Mouse (Mus musculus): ENCODE measurements around the gene Ski. TPM values are rescaled to one million over a fixed set of nuclear protein-coding genes. Genes with fewer than 3 reads are reported as not detected.

Ski gene
- polyA plus RNA-seq, 1 experiment from 2014 or later: 13.3 TPM

- WGBS: 68% methylated on average over 2 of the region's 2 CpGs
- Histone ChIP-seq H3K4me2 (replicated peaks; ENCODE audit: low read depth) (no peak overlapping the region), H3K9ac (ENCODE audit: low read depth, low read length) (no peak overlapping the region), H3K36me3 (ENCODE audit: control insufficient read depth, insufficient read depth) (no peaks in the 10 kb centered on the region), H3K27ac (ENCODE audit: low read depth, low read length) (peak overlapping the region; percentile 78; the same call in 1 of the 2 replicates), H3K4me3 (ENCODE audit: low read depth, low read length) (no peak overlapping the region), H3K9me3 (ENCODE audit: control insufficient read depth) (no peaks in the 10 kb centered on the region), H3K27me3 (replicated peaks; ENCODE audit: control insufficient read depth, insufficient read depth, low read length) (no peaks in the 10 kb centered on the region), H3K4me1 (replicated peaks; ENCODE audit: control insufficient read depth, insufficient read depth, low read length) (no peaks in the 10 kb centered on the region)
- ATAC-seq: no peak
- TF ChIP-seq CTCF (IDR thresholded peaks at IDR 0.05; ENCODE audit: low read depth): no peak
Measured at GRCm38 (mm10) chr4:155143411-155143810, 79.0 kb downstream of the Ski start.

GRCm38 (mm10) chr4:155142836-155143235 lies 79.6 kb downstream of the Ski start:
- H3K9me3 ChIP-seq (ENCODE audit: control insufficient read depth): no peaks in the 10 kb centered on the region
- H3K4me2 ChIP-seq (replicated peaks; ENCODE audit: low read depth): no peak overlapping the region
- H3K36me3 ChIP-seq (ENCODE audit: control insufficient read depth, insufficient read depth): no peaks in the 10 kb centered on the region
- no peak for TF ChIP-seq CTCF (IDR thresholded peaks at IDR 0.05; ENCODE audit: low read depth)
- 93% methylated on average over 5 of the region's 5 CpGs for WGBS
- no peaks in the 10 kb centered on the region for H3K4me1 ChIP-seq (replicated peaks; ENCODE audit: control insufficient read depth, insufficient read depth, low read length)
- no peak for ATAC-seq
- H3K4me3 ChIP-seq (ENCODE audit: low read depth, low read length): no peak overlapping the region
- no peak overlapping the region for H3K9ac ChIP-seq (ENCODE audit: low read depth, low read length)
- H3K27ac ChIP-seq (ENCODE audit: low read depth, low read length): no peak overlapping the region
- H3K27me3 ChIP-seq (replicated peaks; ENCODE audit: control insufficient read depth, insufficient read depth, low read length): no peaks in the 10 kb centered on the region

- Histone ChIP-seq H3K4me2 (replicated peaks; ENCODE audit: low read depth) (no peak overlapping the region), H3K4me1 (replicated peaks; ENCODE audit: control insufficient read depth, insufficient read depth, low read length) (no peaks in the 10 kb centered on the region), H3K9me3 (ENCODE audit: control insufficient read depth) (no peaks in the 10 kb centered on the region), H3K9ac (ENCODE audit: low read depth, low read length) (no peak overlapping the region), H3K27me3 (replicated peaks; ENCODE audit: control insufficient read depth, insufficient read depth, low read length) (no peaks in the 10 kb centered on the region), H3K4me3 (ENCODE audit: low read depth, low read length) (no peak overlapping the region), H3K36me3 (ENCODE audit: control insufficient read depth, insufficient read depth) (no peaks in the 10 kb centered on the region), H3K27ac (ENCODE audit: low read depth, low read length) (no peak overlapping the region)
- ATAC-seq: no peak
- no peak for TF ChIP-seq CTCF (IDR thresholded peaks at IDR 0.05; ENCODE audit: low read depth)
- WGBS: 51% methylated on average over 12 of the region's 12 CpGs
Measured at GRCm38 (mm10) chr4:155140795-155141265, 81.6 kb downstream of the Ski start.

- ATAC-seq: no peak
- Histone ChIP-seq H3K27ac (ENCODE audit: low read depth, low read length) (no peak overlapping the region), H3K4me3 (ENCODE audit: low read depth, low read length) (no peak overlapping the region), H3K4me1 (replicated peaks; ENCODE audit: control insufficient read depth, insufficient read depth, low read length) (no peaks in the 10 kb centered on the region), H3K36me3 (ENCODE audit: control insufficient read depth, insufficient read depth) (no peaks in the 10 kb centered on the region), H3K27me3 (replicated peaks; ENCODE audit: control insufficient read depth, insufficient read depth, low read length) (no peaks in the 10 kb centered on the region), H3K9me3 (ENCODE audit: control insufficient read depth) (no peaks in the 10 kb centered on the region), H3K4me2 (replicated peaks; ENCODE audit: low read depth) (no peak overlapping the region), H3K9ac (ENCODE audit: low read depth, low read length) (no peak overlapping the region)
- no peak for TF ChIP-seq CTCF (IDR thresholded peaks at IDR 0.05; ENCODE audit: low read depth)
- WGBS: 72% methylated on average over 2 of the region's 2 CpGs
Measured at GRCm38 (mm10) chr4:155140150-155140549, 82.2 kb downstream of the Ski start.

DNA sequence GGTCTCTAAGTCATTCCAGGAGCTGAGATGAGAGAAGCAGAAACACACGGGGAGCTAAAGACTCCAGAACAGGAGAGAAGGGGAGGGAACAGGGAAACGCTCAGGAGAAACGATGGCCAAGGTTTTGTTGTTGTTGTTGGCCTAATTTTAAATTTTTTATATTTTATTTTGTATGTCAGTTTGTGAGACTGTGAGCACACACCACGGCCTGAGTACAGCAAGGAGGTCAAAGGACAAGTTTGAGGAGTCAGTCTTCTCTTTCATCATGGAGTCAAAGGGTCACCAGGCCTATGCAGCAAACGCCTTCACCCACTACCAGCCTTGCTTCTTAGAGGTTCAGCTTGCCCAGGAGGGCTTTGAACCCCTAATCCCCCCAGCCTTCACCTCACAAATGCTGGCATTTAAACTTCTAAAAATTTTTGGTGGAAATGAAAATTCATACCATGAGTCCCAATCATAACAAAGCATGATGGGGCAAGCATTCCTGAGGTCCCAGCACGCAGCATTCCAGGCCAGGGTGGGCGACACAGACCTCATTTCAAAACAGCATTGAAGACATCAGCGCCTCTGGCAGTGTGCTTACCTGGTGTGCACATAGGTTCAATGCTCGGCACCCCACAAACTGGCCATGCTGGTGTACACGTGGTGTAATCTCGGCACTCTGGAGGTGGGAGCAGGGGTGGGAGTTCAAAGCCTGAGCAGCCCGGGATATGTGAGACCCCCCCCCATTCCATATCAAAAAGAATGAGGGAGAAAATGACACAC lies 82.9 kb downstream of the Ski start:
- Histone ChIP-seq H3K4me1 (replicated peaks; ENCODE audit: control insufficient read depth, insufficient read depth, low read length) (no peaks in the 10 kb centered on the region), H3K4me3 (ENCODE audit: low read depth, low read length) (no peak overlapping the region), H3K4me2 (replicated peaks; ENCODE audit: low read depth) (no peak overlapping the region), H3K9ac (ENCODE audit: low read depth, low read length) (no peak overlapping the region), H3K27me3 (replicated peaks; ENCODE audit: control insufficient read depth, insufficient read depth, low read length) (no peaks in the 10 kb centered on the region), H3K27ac (ENCODE audit: low read depth, low read length) (no peak overlapping the region), H3K36me3 (ENCODE audit: control insufficient read depth, insufficient read depth) (no peaks in the 10 kb centered on the region), H3K9me3 (ENCODE audit: control insufficient read depth) (no peaks in the 10 kb centered on the region)
- 79% methylated on average over 12 of the region's 12 CpGs for whole genome bisulfite sequencing
- no peak for ATAC-seq
- no peak for TF ChIP-seq CTCF (IDR thresholded peaks at IDR 0.05; ENCODE audit: low read depth)

DNA sequence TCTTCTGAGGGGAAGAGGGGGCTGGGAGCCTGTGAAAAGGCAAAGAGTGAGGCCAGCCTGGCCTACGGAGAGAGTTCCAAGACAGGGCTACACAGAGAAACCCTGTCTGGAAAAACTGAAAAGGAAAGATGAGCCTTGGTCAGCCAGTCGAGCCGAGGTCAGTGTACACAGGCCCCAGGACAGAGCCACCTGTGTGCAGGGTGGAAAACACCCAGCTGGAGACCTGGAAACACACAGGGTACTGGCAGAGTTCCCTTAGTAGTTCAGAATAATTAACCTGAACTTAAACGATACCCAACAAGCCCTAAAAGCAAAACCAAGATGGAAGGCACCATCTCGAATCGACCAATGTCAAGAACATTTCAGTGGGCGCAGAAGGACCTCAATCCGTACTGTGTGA lies 83.9 kb downstream of the Ski start:
- TF ChIP-seq CTCF (IDR thresholded peaks at IDR 0.05; ENCODE audit: low read depth): no peak
- 83% methylated on average over 8 of the region's 8 CpGs for WGBS
- Histone ChIP-seq H3K36me3 (ENCODE audit: control insufficient read depth, insufficient read depth) (no peaks in the 10 kb centered on the region), H3K4me3 (ENCODE audit: low read depth, low read length) (no peak overlapping the region), H3K27ac (ENCODE audit: low read depth, low read length) (no peak overlapping the region), H3K27me3 (replicated peaks; ENCODE audit: control insufficient read depth, insufficient read depth, low read length) (no peaks in the 10 kb centered on the region), H3K9ac (ENCODE audit: low read depth, low read length) (no peak overlapping the region), H3K9me3 (ENCODE audit: control insufficient read depth) (no peaks in the 10 kb centered on the region), H3K4me1 (replicated peaks; ENCODE audit: control insufficient read depth, insufficient read depth, low read length) (no peaks in the 10 kb centered on the region), H3K4me2 (replicated peaks; ENCODE audit: low read depth) (no peak overlapping the region)
- ATAC-seq: no peak

All from intestine, postnatal 0 days (tissue).